Mouse (Mus musculus): Measurements from ENCODE around the gene Arrdc5. TPM values are rescaled to one million over a fixed set of nuclear protein-coding genes. Genes with fewer than 3 reads are reported as not detected.
A peak's percentile ranks its signal among the peaks of the same experiment; 100 is the strongest.

The Arrdc5 gene
- polyA plus RNA-seq, 1 experiment = not detected

DNA sequence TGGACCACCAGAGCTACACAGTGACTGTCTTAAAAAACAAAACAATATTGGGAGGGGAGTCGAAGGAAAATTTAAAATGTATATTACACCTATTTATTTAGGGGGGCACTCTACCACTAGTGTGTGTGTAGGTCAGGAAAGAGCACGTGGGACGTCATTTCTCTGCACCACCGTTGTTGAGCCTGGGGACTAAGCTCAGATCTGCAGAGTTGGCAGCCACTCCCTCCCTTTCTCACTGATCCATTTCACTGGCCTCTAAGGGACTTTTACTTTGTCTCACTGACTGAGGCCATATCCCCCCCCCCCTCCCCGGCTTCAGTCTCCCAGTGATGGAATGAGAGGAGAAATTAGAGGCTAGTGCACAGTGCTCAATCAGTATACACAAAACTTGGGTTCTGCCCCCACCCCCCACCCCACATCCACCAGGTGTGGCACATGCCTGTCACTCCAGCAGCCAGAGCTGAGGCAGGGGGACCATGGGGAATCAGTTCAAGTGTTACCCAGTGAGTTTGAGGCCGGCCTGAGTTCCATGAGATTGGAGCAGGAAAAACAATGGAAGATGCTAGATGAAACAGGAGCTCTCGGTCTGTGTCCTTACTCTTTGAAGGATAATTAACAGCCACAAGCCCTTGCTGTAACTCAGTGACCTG, 8.1 kb downstream of the Arrdc5 start:
- Histone ChIP-seq H3K27me3 (replicated peaks) (no peaks in the 10 kb centered on the region), H3K4me1 (peaks cover 78% of the 10 kb centered on the region), H3K4me3 (replicated peaks) (peak overlapping the region; percentile 92), H3K36me3 (replicated peaks; ENCODE audit: low read length) (peaks cover 5% of the 10 kb centered on the region), H3K9me3 (no peaks in the 10 kb centered on the region)
- TF ChIP-seq FLI1 (IDR thresholded peaks at IDR 0.05; ENCODE audit: low read length) = no peak
- TF ChIP-seq GATA1 (IDR thresholded peaks at IDR 0.05; ENCODE audit: borderline replicate concordance, low read length) = no peak

DNA sequence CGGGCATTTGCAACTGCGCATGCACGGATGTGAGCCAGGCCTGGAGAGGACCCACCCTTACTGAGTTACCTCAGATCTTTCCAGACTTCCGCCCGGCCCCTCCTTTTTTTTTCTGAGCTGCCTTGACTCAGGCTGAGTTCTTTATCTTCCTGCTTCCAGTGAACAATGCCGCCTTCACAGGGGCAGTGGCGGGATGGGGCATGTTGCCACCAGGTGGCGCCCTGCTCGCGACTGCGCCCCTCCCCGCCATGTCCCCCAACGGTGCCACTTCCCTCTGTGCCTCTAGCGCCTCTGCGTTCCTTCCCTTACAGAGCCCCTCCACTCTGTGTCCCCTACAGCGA, 8.9 kb downstream of the Arrdc5 start:
- H3K27me3 ChIP-seq (replicated peaks) = no peaks in the 10 kb centered on the region
- no peaks in the 10 kb centered on the region for H3K9me3 ChIP-seq
- TF ChIP-seq FLI1 (IDR thresholded peaks at IDR 0.05; ENCODE audit: low read length) (no peak), GATA1 (IDR thresholded peaks at IDR 0.05; ENCODE audit: borderline replicate concordance, low read length) (no peak)
- H3K4me3 ChIP-seq (replicated peaks) = peak overlapping the region; percentile 92
- peaks cover 13% of the 10 kb centered on the region for H3K36me3 ChIP-seq (replicated peaks; ENCODE audit: low read length)
- H3K4me1 ChIP-seq = peaks cover 82% of the 10 kb centered on the region

DNA sequence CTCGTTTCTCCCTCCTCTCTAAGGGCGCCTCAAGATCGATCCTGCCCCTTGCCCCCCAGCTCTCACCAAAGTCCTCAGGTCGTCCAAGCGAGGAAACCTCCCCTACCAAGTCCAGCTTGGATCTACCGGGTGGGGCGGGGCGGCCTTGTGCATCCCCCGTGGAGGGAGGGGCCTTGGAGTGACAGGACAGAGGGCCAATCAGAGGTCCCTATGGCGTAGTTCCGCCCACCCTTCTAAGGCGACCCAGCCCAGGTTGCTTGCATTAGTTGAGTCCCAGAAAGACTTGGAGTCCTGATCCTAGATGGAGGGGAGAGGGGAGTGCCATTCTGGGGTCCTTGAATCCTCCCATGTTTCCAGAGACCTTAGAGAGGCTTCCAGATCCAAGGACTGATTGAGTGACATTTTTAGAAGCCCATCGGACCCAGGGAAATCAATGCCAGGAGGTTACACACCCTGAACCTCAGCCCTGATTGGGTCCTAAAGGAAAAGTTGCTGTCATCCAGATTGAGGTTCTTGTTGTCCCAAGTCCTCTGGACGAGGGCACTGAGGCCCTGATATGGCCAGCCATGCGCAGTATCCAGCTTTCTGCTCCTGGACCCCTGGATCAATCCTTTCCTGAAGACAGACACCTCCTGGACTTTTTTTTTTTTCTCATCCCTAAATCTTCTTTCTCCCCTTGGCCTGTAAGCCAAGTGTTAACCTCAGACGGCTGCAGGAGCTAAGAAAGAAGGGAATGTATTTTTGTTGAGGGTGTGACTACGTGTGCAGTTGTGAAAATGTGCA, 9.5 kb downstream of the Arrdc5 start:
- H3K9me3 ChIP-seq = no peaks in the 10 kb centered on the region
- peaks cover 80% of the 10 kb centered on the region for H3K4me1 ChIP-seq
- peaks cover 19% of the 10 kb centered on the region for H3K36me3 ChIP-seq (replicated peaks; ENCODE audit: low read length)
- no peak for TF ChIP-seq FLI1 (IDR thresholded peaks at IDR 0.05; ENCODE audit: low read length)
- TF ChIP-seq GATA1 (IDR thresholded peaks at IDR 0.05; ENCODE audit: borderline replicate concordance, low read length) = no peak
- no peaks in the 10 kb centered on the region for H3K27me3 ChIP-seq (replicated peaks)
- H3K4me3 ChIP-seq (replicated peaks) = peak overlapping the region; percentile 92

DNA sequence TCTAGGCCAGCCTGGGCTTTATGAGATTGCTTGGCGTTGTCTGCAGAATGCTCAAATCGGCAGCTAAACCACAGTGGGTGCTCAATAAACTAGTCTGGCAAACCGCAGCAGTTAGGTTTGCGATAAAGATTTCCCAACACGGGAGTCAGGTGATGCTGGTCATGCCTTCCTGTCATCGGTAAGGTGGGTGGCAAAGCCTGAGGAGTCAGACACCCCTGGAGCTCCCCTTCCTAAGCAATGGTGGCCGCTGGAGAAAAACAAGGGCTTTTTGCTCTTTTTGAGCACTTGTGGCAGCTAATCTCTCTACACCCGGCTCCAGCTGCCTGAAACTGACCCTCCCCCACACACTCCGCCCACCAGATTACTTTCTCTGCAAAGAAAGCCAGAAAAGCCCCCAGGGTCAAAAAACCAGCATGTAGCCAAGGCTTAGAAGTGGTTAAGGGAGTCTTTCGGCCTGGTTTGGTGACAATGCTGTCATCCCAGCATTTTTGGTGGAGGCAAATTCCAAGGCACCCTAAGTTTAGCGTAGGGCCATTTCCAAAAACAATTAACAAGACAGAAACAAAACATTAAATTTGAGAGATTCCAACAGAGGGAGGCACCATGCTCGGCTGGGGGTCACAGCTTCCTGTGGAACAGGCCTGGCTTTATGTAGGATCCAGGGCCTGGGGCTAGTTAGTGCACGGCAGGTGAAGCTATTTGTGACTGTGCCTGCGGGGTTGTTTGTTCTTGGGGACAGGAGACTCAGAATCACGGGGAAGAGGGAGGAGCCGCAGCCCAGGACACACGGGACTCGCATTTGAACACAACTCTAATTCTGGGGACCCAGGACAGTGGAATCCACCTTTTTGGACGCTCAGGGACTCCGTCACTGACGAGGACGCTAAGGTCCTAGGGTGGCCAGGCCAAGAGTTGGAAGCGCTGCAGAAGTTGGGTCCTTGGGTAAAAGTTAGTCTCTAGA, 10.4 kb downstream of the Arrdc5 start:
- no peak for TF ChIP-seq FLI1 (IDR thresholded peaks at IDR 0.05; ENCODE audit: low read length)
- no peak for TF ChIP-seq GATA1 (IDR thresholded peaks at IDR 0.05; ENCODE audit: borderline replicate concordance, low read length)
- Histone ChIP-seq H3K36me3 (replicated peaks; ENCODE audit: low read length) (peaks cover 28% of the 10 kb centered on the region), H3K9me3 (no peaks in the 10 kb centered on the region), H3K4me1 (peaks cover 80% of the 10 kb centered on the region), H3K27me3 (replicated peaks) (no peaks in the 10 kb centered on the region), H3K4me3 (replicated peaks) (peak overlapping the region; percentile 92)

DNA sequence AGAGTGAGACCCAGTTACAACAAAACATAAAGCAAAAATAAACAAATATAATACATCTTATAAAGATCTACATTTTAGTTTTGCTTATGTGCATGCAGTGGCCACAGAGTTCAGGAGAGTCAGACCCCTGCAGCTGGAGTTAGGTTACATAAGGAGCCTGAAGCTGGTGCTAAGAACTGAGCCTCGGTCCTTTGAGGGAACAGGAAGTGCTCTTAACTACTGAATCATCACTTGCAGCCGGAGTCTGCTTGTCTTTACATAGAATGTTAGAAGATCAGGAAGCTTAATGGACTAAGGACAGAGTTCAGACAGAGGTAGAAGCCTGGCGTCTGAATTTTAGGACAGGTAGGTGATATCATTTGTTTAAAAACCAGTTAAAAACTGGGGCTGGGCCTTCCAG, 11.2 kb downstream of the Arrdc5 start:
- no peaks in the 10 kb centered on the region for H3K27me3 ChIP-seq (replicated peaks)
- peak overlapping the region; percentile 92 for H3K4me3 ChIP-seq (replicated peaks)
- H3K9me3 ChIP-seq = no peaks in the 10 kb centered on the region
- peaks cover 83% of the 10 kb centered on the region for H3K4me1 ChIP-seq
- TF ChIP-seq GATA1 (IDR thresholded peaks at IDR 0.05; ENCODE audit: borderline replicate concordance, low read length) (no peak), FLI1 (IDR thresholded peaks at IDR 0.05; ENCODE audit: low read length) (no peak)
- peaks cover 36% of the 10 kb centered on the region for H3K36me3 ChIP-seq (replicated peaks; ENCODE audit: low read length)

DNA sequence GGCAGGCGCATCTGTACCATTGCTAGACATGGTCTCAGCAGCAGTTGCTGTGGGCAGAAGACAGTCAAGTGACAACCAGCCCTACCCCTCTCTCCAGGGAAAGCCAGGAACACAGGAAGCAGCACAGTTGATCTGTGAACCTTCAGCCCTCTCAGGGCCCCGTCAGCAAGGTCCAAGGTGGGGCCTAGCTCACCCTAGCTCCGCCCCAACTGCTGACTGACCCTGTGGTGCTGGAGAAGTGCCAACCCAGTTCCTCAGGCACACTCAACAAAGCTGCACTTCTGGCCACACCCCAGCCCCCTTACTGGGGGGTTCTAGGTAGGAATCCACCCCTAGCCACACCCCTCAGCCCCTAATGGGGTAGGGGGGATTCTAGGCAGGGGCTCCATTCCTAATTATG, 12.3 kb downstream of the Arrdc5 start:
- no peaks in the 10 kb centered on the region for H3K9me3 ChIP-seq
- peak overlapping the region; percentile 88 for H3K4me3 ChIP-seq (replicated peaks)
- no peak for TF ChIP-seq FLI1 (IDR thresholded peaks at IDR 0.05; ENCODE audit: low read length)
- no peak for TF ChIP-seq GATA1 (IDR thresholded peaks at IDR 0.05; ENCODE audit: borderline replicate concordance, low read length)
- H3K4me1 ChIP-seq = peaks cover 82% of the 10 kb centered on the region
- H3K36me3 ChIP-seq (replicated peaks; ENCODE audit: low read length) = peaks cover 45% of the 10 kb centered on the region
- no peaks in the 10 kb centered on the region for H3K27me3 ChIP-seq (replicated peaks)

DNA sequence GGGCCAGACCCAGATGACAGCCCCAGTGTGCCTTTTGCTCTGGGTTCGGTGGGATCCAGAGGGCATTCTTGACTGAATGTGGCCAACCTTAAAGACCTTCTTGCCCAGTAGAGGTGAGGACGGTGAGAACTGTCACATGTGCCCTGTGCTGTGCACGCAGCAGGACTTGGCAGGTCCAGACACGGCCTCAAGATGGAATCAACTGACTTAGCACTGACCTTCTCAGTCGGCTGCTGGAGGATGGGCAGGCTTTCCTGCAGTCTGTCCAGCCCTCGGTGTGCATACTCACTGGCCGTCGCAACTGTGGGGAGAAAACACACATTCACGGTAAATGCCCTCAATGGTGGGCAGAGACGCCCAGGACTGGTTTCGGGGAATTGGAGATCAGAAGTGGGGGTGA, 14.1 kb downstream of the Arrdc5 start:
- Histone ChIP-seq H3K9me3 (no peaks in the 10 kb centered on the region), H3K27me3 (replicated peaks) (no peaks in the 10 kb centered on the region), H3K4me3 (replicated peaks) (no peak overlapping the region), H3K4me1 (peaks cover 71% of the 10 kb centered on the region), H3K36me3 (replicated peaks; ENCODE audit: low read length) (peaks cover 60% of the 10 kb centered on the region)
- TF ChIP-seq FLI1 (IDR thresholded peaks at IDR 0.05; ENCODE audit: low read length) = no peak
- no peak for TF ChIP-seq GATA1 (IDR thresholded peaks at IDR 0.05; ENCODE audit: borderline replicate concordance, low read length)

DNA sequence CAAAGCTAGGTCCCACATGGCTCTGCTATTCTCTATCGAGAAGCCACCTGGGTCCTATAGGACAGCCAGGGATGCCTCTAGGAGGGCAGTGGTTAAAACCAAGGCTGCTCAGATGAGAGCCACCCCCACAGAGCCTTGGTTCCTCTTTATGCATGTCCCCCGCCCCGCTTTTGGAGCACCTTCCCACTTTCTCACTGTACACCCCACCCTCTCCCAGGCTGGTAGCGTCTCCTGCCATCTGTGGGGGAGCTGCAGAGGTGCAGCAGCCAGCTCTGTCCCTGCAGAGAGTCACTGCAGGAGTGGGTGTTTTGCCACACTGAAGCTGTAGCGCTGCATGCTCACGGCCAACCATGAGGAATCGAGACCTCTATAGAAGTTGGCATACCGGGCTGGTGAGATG, 16.8 kb downstream of the Arrdc5 start:
- Histone ChIP-seq H3K36me3 (replicated peaks; ENCODE audit: low read length) (peaks cover 82% of the 10 kb centered on the region), H3K27me3 (replicated peaks) (no peaks in the 10 kb centered on the region), H3K4me1 (peaks cover 62% of the 10 kb centered on the region), H3K9me3 (no peaks in the 10 kb centered on the region), H3K4me3 (replicated peaks) (no peak overlapping the region)
- TF ChIP-seq GATA1 (IDR thresholded peaks at IDR 0.05; ENCODE audit: borderline replicate concordance, low read length) (no peak), FLI1 (IDR thresholded peaks at IDR 0.05; ENCODE audit: low read length) (no peak)

DNA sequence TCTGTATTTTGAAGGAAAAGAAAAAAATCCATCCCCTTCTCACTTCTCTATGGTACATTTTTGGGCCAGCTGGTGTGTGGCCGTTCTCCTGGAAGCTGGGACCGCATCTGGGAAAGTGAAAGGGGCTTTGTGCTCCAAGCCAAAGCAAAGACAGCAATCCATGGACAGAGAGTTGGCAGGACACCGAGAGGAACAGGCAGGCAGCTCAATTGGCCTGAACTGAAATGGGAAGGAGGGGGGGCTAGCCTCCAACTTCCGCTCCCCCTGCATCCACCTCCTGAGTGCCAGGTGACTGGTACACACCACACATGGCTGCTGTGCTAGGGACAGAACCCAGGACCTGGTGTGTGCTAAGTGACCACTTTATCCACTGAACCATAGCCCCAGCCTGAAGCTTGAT, 17.3 kb downstream of the Arrdc5 start:
- H3K4me3 ChIP-seq (replicated peaks) = peak overlapping the region; percentile 7
- H3K4me1 ChIP-seq = peaks cover 62% of the 10 kb centered on the region
- peaks cover 87% of the 10 kb centered on the region for H3K36me3 ChIP-seq (replicated peaks; ENCODE audit: low read length)
- H3K9me3 ChIP-seq = no peaks in the 10 kb centered on the region
- H3K27me3 ChIP-seq (replicated peaks) = no peaks in the 10 kb centered on the region
- TF ChIP-seq GATA1 (IDR thresholded peaks at IDR 0.05; ENCODE audit: borderline replicate concordance, low read length) = no peak
- TF ChIP-seq FLI1 (IDR thresholded peaks at IDR 0.05; ENCODE audit: low read length) = no peak

All from megakaryocyte, embryonic 14.5 days (primary cell).